Mouse (Mus musculus): Measurements from ENCODE around the gene Dnajc11. TPM values are rescaled to one million over a fixed set of nuclear protein-coding genes. Genes with fewer than 3 reads are reported as not detected.

Gene Dnajc11
- polyA plus RNA-seq, 1 experiment from 2014 or later, result 47.5 TPM

GRCm38 (mm10) chr4:151972221-151972967 lies 38.9 kb downstream of the Dnajc11 start:
- Histone ChIP-seq H3K27ac (replicated peaks; ENCODE audit: low read depth, low read length) (no peak overlapping the region), H3K4me2 (ENCODE audit: low read depth, low read length) (no peak overlapping the region), H3K4me1 (ENCODE audit: control insufficient read depth, insufficient read depth, low read length) (no peaks in the 10 kb centered on the region), H3K27me3 (replicated peaks; ENCODE audit: control insufficient read depth, insufficient read depth, low read length) (no peaks in the 10 kb centered on the region), H3K36me3 (ENCODE audit: control insufficient read depth, insufficient read depth, low read length) (peaks cover 58% of the 10 kb centered on the region), H3K9ac (ENCODE audit: low read depth, low read length) (no peak overlapping the region), H3K4me3 (ENCODE audit: low read depth, low read length) (no peak overlapping the region), H3K9me3 (ENCODE audit: control insufficient read depth, low read length) (0 out of 2 replicates have a peak, but pooled peaks cover 3% of the 10 kb centered on the region)
- DNase-seq (ENCODE audit: low spot score) (peak; percentile 12), ATAC-seq (ENCODE audit: low read depth) (no peak)
- WGBS, result 62% methylated on average over 10 of the region's 10 CpGs

- no peak for ATAC-seq (ENCODE audit: low read depth)
- 91% methylated on average over 3 of the region's 3 CpGs for WGBS
- Histone ChIP-seq H3K9me3 (ENCODE audit: control insufficient read depth, low read length) (0 out of 2 replicates have a peak, but pooled peaks cover 3% of the 10 kb centered on the region), H3K27me3 (replicated peaks; ENCODE audit: control insufficient read depth, insufficient read depth, low read length) (no peaks in the 10 kb centered on the region), H3K4me2 (ENCODE audit: low read depth, low read length) (no peak overlapping the region), H3K27ac (replicated peaks; ENCODE audit: low read depth, low read length) (no peak overlapping the region), H3K4me3 (ENCODE audit: low read depth, low read length) (no peak overlapping the region), H3K9ac (ENCODE audit: low read depth, low read length) (no peak overlapping the region), H3K4me1 (ENCODE audit: control insufficient read depth, insufficient read depth, low read length) (no peaks in the 10 kb centered on the region), H3K36me3 (ENCODE audit: control insufficient read depth, insufficient read depth, low read length) (peaks cover 57% of the 10 kb centered on the region)
- no peak for DNase-seq (ENCODE audit: low spot score)
These were observed 42.0 kb downstream of the Dnajc11 start for GRCm38 (mm10) chr4:151975441-151975840.

GRCm38 (mm10) chr4:151977748-151978147 lies 44.3 kb downstream of the Dnajc11 start:
- DNase-seq (ENCODE audit: low spot score) (peak; percentile 75), ATAC-seq (ENCODE audit: low read depth) (no peak)
- Histone ChIP-seq H3K4me2 (ENCODE audit: low read depth, low read length) (no peak overlapping the region), H3K9ac (ENCODE audit: low read depth, low read length) (no peak overlapping the region), H3K9me3 (ENCODE audit: control insufficient read depth, low read length) (0 out of 2 replicates have a peak, but pooled peaks cover 3% of the 10 kb centered on the region), H3K4me1 (ENCODE audit: control insufficient read depth, insufficient read depth, low read length) (no peaks in the 10 kb centered on the region), H3K4me3 (ENCODE audit: low read depth, low read length) (no peak overlapping the region), H3K27ac (replicated peaks; ENCODE audit: low read depth, low read length) (no peak overlapping the region), H3K36me3 (ENCODE audit: control insufficient read depth, insufficient read depth, low read length) (peaks cover 61% of the 10 kb centered on the region), H3K27me3 (replicated peaks; ENCODE audit: control insufficient read depth, insufficient read depth, low read length) (no peaks in the 10 kb centered on the region)
- WGBS, result 41% methylated on average over 8 of the region's 10 CpGs

GRCm38 (mm10) chr4:151980699-151981098 lies 47.2 kb downstream of the Dnajc11 start:
- H3K27me3 ChIP-seq (replicated peaks; ENCODE audit: control insufficient read depth, insufficient read depth, low read length), result no peaks in the 10 kb centered on the region
- H3K4me1 ChIP-seq (ENCODE audit: control insufficient read depth, insufficient read depth, low read length), result no peaks in the 10 kb centered on the region
- ATAC-seq (ENCODE audit: low read depth) (no peak), DNase-seq (ENCODE audit: low spot score) (no peak)
- no peak overlapping the region for H3K27ac ChIP-seq (replicated peaks; ENCODE audit: low read depth, low read length)
- H3K9ac ChIP-seq (ENCODE audit: low read depth, low read length), result no peak overlapping the region
- H3K36me3 ChIP-seq (ENCODE audit: control insufficient read depth, insufficient read depth, low read length), result peaks cover 59% of the 10 kb centered on the region
- H3K4me2 ChIP-seq (ENCODE audit: low read depth, low read length), result no peak overlapping the region
- no peak overlapping the region for H3K4me3 ChIP-seq (ENCODE audit: low read depth, low read length)
- WGBS, result 67% methylated on average over 8 of the region's 8 CpGs
- no peaks in the 10 kb centered on the region for H3K9me3 ChIP-seq (ENCODE audit: control insufficient read depth, low read length)

- WGBS, result 13% methylated on average over 5 of the region's 5 CpGs
- Histone ChIP-seq H3K4me2 (ENCODE audit: low read depth, low read length) (no peak overlapping the region), H3K4me1 (ENCODE audit: control insufficient read depth, insufficient read depth, low read length) (no peaks in the 10 kb centered on the region; the same call in 1 of the 2 replicates), H3K36me3 (ENCODE audit: control insufficient read depth, insufficient read depth, low read length) (peaks cover 58% of the 10 kb centered on the region), H3K4me3 (ENCODE audit: low read depth, low read length) (no peak overlapping the region), H3K27me3 (replicated peaks; ENCODE audit: control insufficient read depth, insufficient read depth, low read length) (no peaks in the 10 kb centered on the region), H3K9me3 (ENCODE audit: control insufficient read depth, low read length) (no peaks in the 10 kb centered on the region), H3K9ac (ENCODE audit: low read depth, low read length) (no peak overlapping the region), H3K27ac (replicated peaks; ENCODE audit: low read depth, low read length) (no peak overlapping the region)
- ATAC-seq (ENCODE audit: low read depth) (peak; percentile 79), DNase-seq (ENCODE audit: low spot score) (peak; percentile 81)
These were observed 47.9 kb downstream of the Dnajc11 start for GRCm38 (mm10) chr4:151981363-151981762.

- Histone ChIP-seq H3K9ac (ENCODE audit: low read depth, low read length) (0 out of 2 replicates have a peak overlapping the region, but pooled peaks have one; percentile 5), H3K4me1 (ENCODE audit: control insufficient read depth, insufficient read depth, low read length) (peaks cover 10% of the 10 kb centered on the region), H3K4me2 (ENCODE audit: low read depth, low read length) (0 out of 2 replicates have a peak overlapping the region, but pooled peaks have one; percentile 4), H3K4me3 (ENCODE audit: low read depth, low read length) (peak overlapping the region; percentile 6; the same call in 1 of the 2 replicates), H3K36me3 (ENCODE audit: control insufficient read depth, insufficient read depth, low read length) (peaks cover 56% of the 10 kb centered on the region), H3K27ac (replicated peaks; ENCODE audit: low read depth, low read length) (no peak overlapping the region; the same call in 1 of the 2 replicates), H3K9me3 (ENCODE audit: control insufficient read depth, low read length) (no peaks in the 10 kb centered on the region), H3K27me3 (replicated peaks; ENCODE audit: control insufficient read depth, insufficient read depth, low read length) (no peaks in the 10 kb centered on the region)
- 46% methylated on average over 17 of the region's 17 CpGs for WGBS
- DNase-seq (ENCODE audit: low spot score), result no peak
- ATAC-seq (ENCODE audit: low read depth), result no peak
These were observed 49.6 kb downstream of the Dnajc11 start for GRCm38 (mm10) chr4:151983043-151983442.

GRCm38 (mm10) chr4:151983560-151983959 lies 50.1 kb downstream of the Dnajc11 start:
- ATAC-seq (ENCODE audit: low read depth), result peak; percentile 70
- Histone ChIP-seq H3K36me3 (ENCODE audit: control insufficient read depth, insufficient read depth, low read length) (peaks cover 51% of the 10 kb centered on the region), H3K4me1 (ENCODE audit: control insufficient read depth, insufficient read depth, low read length) (peaks cover 10% of the 10 kb centered on the region), H3K27me3 (replicated peaks; ENCODE audit: control insufficient read depth, insufficient read depth, low read length) (no peaks in the 10 kb centered on the region), H3K9me3 (ENCODE audit: control insufficient read depth, low read length) (no peaks in the 10 kb centered on the region), H3K4me3 (ENCODE audit: low read depth, low read length) (0 out of 2 replicates have a peak overlapping the region, but pooled peaks have one; percentile 6), H3K4me2 (ENCODE audit: low read depth, low read length) (no peak overlapping the region), H3K27ac (replicated peaks; ENCODE audit: low read depth, low read length) (no peak overlapping the region), H3K9ac (ENCODE audit: low read depth, low read length) (0 out of 2 replicates have a peak overlapping the region, but pooled peaks have one; percentile 5)
- peak; percentile 76 for DNase-seq (ENCODE audit: low spot score)
- WGBS, result 25% methylated on average over 4 of the region's 9 CpGs

- no peak for DNase-seq (ENCODE audit: low spot score)
- H3K27me3 ChIP-seq (replicated peaks; ENCODE audit: control insufficient read depth, insufficient read depth, low read length), result no peaks in the 10 kb centered on the region
- H3K9ac ChIP-seq (ENCODE audit: low read depth, low read length), result peak overlapping the region; percentile 45; the same call in 1 of the 2 replicates
- no peaks in the 10 kb centered on the region for H3K9me3 ChIP-seq (ENCODE audit: control insufficient read depth, low read length)
- H3K4me3 ChIP-seq (ENCODE audit: low read depth, low read length), result no peak overlapping the region
- H3K4me2 ChIP-seq (ENCODE audit: low read depth, low read length), result no peak overlapping the region
- peaks cover 42% of the 10 kb centered on the region for H3K36me3 ChIP-seq (ENCODE audit: control insufficient read depth, insufficient read depth, low read length)
- 39% methylated on average over 10 of the region's 10 CpGs for WGBS
- ATAC-seq (ENCODE audit: low read depth), result no peak
- H3K27ac ChIP-seq (replicated peaks; ENCODE audit: low read depth, low read length), result no peak overlapping the region
- H3K4me1 ChIP-seq (ENCODE audit: control insufficient read depth, insufficient read depth, low read length), result peaks cover 10% of the 10 kb centered on the region
These were observed 52.4 kb downstream of the Dnajc11 start for GRCm38 (mm10) chr4:151985886-151986285.

All from embryonic facial prominence, embryonic 14.5 days (tissue).